Mouse (Mus musculus) kidney, adult 18-20 months (tissue): ENCODE results near the gene Map2k3.
A peak's percentile ranks its signal among the peaks of the same experiment; 100 is the strongest.

ENCODE experiments used
- DNase-seq: peaks from one replicate; pipeline ENCODE4 v3.0.0; 2021

Map2k3 gene

GRCm38 (mm10) chr11:60962709-60963108 lies 30.9 kb downstream of the Map2k3 start:
- no peak for DNase-seq

DNA sequence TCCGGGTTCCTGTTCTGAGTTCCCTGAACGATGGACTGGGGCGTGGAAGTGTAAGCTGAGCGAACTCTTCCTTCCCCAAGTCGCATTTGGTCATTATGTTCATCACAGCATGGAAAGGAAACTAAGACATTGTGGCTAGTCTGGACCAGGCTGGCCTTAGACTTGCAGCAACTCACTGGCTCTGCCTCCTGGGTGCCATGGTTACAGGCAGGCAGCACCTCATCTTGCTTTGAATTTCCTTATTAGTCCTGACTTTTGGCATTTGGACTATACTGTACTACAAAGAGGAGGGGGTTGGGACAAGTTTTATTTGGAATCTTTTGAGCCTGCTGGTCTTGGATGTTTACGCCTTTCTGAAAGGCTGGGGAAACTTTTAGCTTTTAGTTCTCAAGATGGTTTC lies 35.1 kb downstream of the Map2k3 start:
- no peak for DNase-seq

DNA sequence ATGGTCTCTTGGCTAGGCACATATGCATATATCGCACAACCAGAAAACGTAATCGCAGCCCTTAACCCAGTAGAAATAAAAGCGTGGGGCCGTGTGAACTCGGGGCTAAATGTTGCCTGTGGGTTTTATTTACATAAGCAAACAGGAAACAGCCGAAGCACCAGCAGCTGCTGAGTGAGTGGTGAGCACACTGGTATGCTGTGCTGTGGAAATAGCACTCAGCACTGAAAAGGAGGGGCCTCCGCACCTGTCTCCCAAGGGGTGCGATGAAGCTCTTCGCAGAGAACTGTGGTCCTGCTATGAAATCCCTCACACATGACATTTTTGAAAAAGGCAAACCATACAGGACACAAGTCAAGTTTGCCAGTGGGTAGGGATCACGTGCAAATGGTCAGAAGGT lies 43.3 kb downstream of the Map2k3 start:
- no peak for DNase-seq

DNA sequence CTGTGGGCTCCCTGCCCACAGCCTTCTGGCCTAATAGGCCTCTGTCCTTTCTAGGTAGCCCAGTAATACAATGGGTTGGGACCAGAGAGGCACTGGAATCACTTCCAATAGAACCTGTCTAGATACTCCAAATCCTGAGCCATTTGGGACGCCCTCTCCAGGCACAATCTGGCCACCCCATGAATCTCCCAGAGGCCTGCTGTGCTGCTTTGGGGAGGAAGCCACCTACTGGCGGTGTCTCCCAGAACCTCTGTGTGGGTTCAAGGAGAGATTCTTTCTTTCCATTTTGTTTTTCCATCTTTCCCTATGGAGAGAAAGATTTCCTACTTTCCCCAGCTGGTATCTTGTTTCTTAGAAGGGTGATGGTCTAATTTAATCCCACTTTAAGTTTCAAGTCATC lies 44.4 kb downstream of the Map2k3 start:
- DNase-seq = no peak

DNA sequence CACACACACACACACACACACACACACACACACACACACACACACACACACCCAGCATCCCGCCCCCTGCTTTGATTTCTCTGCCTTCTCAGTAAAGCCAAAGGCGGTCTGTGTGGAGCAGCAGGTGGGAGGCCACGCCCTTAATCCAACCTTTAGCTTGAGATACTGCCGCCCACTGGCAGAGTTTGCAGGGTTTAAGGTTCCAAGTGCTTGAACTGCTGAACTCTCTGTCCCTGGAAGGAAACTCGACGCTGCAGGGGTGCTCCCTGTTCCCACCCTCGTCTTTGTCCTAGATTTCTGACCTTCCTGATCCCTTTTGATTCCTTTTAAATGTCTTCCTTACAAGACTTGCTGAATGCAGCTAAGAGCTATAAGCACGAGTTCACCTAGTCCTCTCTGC lies 44.9 kb downstream of the Map2k3 start:
- peak; percentile 69 for DNase-seq

GRCm38 (mm10) chr11:60977153-60977552 lies 45.3 kb downstream of the Map2k3 start:
- DNase-seq = no peak

- no peak for DNase-seq
Measured at GRCm38 (mm10) chr11:60978658-60979057, 46.8 kb downstream of the Map2k3 start.

GRCm38 (mm10) chr11:60979788-60980187 lies 48.0 kb downstream of the Map2k3 start:
- no peak for DNase-seq

DNA sequence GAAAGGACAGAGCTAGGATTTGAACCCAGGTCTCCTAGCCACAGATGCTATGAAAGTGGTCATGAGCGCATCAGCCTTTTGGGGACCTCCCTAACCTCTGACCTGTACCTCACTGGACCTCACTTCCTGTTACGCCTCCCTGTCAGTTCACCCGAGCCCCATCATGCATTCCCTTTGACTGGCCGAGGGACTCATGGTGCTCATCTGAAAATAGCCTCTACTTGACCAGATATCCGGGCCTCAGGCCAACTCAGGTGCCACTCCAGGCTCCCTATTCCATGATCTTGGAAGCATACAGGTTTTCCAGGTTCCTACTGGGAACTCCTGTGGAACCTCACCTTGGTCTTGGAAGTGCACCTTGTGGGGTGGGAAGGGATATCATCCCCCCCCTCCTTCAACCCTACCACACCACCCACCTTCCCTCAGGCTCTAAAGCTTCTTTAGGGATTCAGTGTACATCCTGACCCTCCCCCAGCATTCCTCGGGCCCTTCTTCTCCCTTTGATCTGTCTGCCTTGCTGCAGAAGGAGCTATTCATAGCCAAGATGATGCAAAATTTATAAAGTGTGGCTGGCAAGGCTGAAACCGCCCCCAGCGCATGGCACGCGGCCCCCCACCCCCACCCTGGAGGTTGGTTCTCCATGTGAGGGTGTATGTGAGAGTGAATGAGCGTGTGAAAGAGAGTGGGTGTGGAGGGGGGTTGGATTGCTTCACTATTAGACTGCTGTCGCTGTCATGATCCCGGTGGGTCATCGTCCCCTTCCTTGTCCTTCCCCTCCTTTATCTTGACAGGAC lies 50.1 kb downstream of the Map2k3 start:
- DNase-seq = no peak

- DNase-seq = peak; percentile 20
Measured at GRCm38 (mm10) chr11:60984912-60985558, 53.2 kb downstream of the Map2k3 start.

DNA sequence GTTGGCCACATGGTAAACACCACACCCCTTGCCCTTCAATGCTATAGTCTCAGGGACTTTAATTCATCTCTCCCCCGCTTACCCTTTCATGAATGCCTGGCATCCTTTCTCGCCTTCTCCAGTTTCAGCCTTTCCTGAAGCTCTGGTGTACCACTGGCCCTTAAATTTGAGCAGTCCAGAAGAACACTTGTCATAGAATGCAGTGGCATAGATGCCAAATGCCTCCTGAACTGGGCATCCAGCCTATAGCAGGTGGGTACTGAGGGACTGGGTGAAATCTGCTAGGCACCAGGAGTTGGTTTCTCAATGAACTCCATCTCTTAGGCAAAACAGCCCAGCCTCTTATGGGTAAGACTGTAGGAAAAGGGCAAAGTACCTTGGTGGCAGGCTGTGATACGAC lies 58.6 kb downstream of the Map2k3 start:
- no peak for DNase-seq
